Mouse (Mus musculus): ENCODE measurements around the gene Slc9a3r1.

DNA sequence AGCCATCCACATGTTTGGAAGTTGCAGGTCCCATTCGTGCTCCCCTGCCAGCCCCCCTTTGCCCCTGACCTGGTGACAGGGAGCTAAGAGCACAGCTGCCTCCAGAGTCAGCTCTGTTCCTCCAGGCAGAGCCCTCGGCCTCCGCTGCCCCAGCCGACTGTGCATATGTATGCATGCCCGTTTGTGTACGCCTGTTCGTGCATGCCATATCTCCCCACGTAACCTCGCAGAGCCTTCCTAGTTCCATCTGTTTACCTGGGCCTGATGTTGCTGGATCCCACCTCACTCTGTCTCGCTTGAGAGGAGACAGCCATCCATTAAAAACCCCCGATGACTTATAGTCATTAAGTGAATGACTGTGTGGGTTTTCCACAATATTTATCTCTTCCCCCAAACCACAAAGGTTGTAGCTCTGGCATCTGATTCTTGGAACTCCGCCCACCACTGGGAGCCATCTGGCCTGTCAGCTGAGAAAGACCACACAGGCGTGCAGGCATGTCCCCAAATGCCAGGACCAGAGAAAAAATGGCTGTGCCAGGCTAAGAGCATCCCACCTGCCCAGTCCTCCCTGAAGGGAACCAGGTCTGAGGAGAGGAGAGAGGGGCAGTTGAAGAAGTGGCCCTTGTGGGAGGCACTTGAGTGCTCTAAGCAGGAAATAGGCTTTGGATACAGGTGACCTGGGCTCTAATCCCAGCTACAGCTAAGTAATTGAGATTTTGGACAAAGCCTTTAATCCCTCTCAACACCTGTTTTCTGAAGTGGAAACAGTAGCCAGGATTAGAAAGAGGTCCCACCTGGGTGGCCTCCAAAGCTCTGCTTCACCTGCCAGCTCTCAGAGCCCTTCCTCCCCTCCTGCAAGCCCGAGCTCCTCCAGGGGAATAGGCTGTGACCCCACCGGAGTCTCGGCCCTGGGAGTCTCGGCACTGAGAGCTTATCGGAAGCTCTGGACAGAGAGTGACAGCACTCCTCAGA, 54.6 kb downstream of the Slc9a3r1 start:
- TF ChIP-seq MAX (IDR thresholded peaks at IDR 0.05; ENCODE audit: low read depth) (no peak), TCF12 (IDR thresholded peaks at IDR 0.05; ENCODE audit: insufficient read depth, poor library complexity, severe bottlenecking) (no peak), POLR2A (IDR thresholded peaks at IDR 0.05; ENCODE audit: insufficient read length, low read depth) (no peak), USF1 (IDR thresholded peaks at IDR 0.05; ENCODE audit: low read depth) (no peak), MYOG (IDR thresholded peaks at IDR 0.05; ENCODE audit: control insufficient read depth in 1 of 3, insufficient read depth in 1 of 3, insufficient read length in 2 of 3, low read depth in 2 of 3) (peak in 1 of 3 experiments; percentile 55), SRF (IDR thresholded peaks at IDR 0.05; ENCODE audit: control insufficient read depth, insufficient read length, low read depth) (no peak), CEBPB (IDR thresholded peaks at IDR 0.05; ENCODE audit: insufficient read depth, poor library complexity, severe bottlenecking) (no peak), TCF3 (IDR thresholded peaks at IDR 0.05; ENCODE audit: insufficient read length, low read depth) (no peak), E2F4 (IDR thresholded peaks at IDR 0.05; ENCODE audit: insufficient read depth) (no peak), POLR2AphosphoS2 (IDR thresholded peaks at IDR 0.05; ENCODE audit: insufficient read length, low read depth) (no peak)
